Mouse (Mus musculus): ENCODE measurements around the gene Adgrl4.

GRCm38 (mm10) chr3:151424326-151425207 lies 13.1 kb upstream of the Adgrl4 start:
- TF ChIP-seq CTCF (IDR thresholded peaks at IDR 0.05; ENCODE audit: extremely low read depth, insufficient read depth, insufficient read length, insufficient replicate concordance) = no peak
- TF ChIP-seq POLR2A (IDR thresholded peaks at IDR 0.05; ENCODE audit: low read depth, low read length) = no peak

Data from spleen, adult 2 months (tissue).